Comparison of ENCODE assay signal across 15 mouse cellular contexts in genomic region chr1:34315381-34315780, GRCm38 (mm10).
"Had no signal": no experiment of that assay in that cellular context is flagged by ENCODE, and none has a peak within 500 bp of the region (broad histone marks: within the 10 kb centered on the region; RNA-seq: fewer than 3 reads in every experiment).

No protein-coding gene starts in this region.

- H3K9ac ChIP-seq: limb, embryonic 12.5 days; liver, embryonic 15.5 days; midbrain, embryonic 13.5 days had no signal

- H3K4me1 ChIP-seq: limb, embryonic 12.5 days; liver, embryonic 15.5 days; midbrain, embryonic 13.5 days had no signal

- DNase-seq: kidney, adult 8-10 months; kidney, postnatal 25 days; layer of hippocampus, adult 9-11 months; layer of hippocampus, postnatal 36 days; liver; lung, adult 2 months; right cerebral cortex, adult 18-20 months; right cerebral cortex, postnatal 25 days; thymus, adult 2 months; thymus, postnatal 25 days had no signal

- H3K4me2 ChIP-seq: limb, embryonic 12.5 days; liver, embryonic 15.5 days; midbrain, embryonic 13.5 days had no signal

- H3K4me3 ChIP-seq: limb, embryonic 12.5 days; liver, embryonic 15.5 days; midbrain, embryonic 13.5 days had no signal

- H3K9me3 ChIP-seq: limb, embryonic 12.5 days; liver, embryonic 15.5 days; midbrain, embryonic 13.5 days had no signal

- ATAC-seq: inflammation-experienced regulatory T-cells, adult 6 months; lung, postnatal 0 days; midbrain, embryonic 13.5 days had no signal

- H3K27me3 ChIP-seq: limb, embryonic 12.5 days; liver, embryonic 15.5 days; midbrain, embryonic 13.5 days had no signal

- H3K27ac ChIP-seq: limb, embryonic 12.5 days; liver, embryonic 15.5 days; midbrain, embryonic 13.5 days had no signal

- H3K36me3 ChIP-seq: limb, embryonic 12.5 days; liver, embryonic 15.5 days; midbrain, embryonic 13.5 days had no signal
